Mouse (Mus musculus) forebrain, postnatal 0 days (tissue): ENCODE measurements around the gene Rrp1. TPM values are rescaled to one million over a fixed set of nuclear protein-coding genes. Genes with fewer than 3 reads are reported as not detected.
A peak's percentile ranks its signal among the peaks of the same experiment; 100 is the strongest.

Experiments used
- ATAC-seq: fragments of 200-750 bp; cut with Nextera tagmentation; 2 replicates; pipeline ENCODE4 v1.8.0; 2017; ENCODE audit warnings: mild to moderate bottlenecking, moderate library complexity
- DNase-seq: peaks from one replicate; pipeline ENCODE4 v3.0.0-alpha.2; 2015
- H3K27ac ChIP-seq: fragments of 300-500 bp; sonication (generic); 2 replicates; pipeline ENCODE4 v1.5.1; 2014; ENCODE audit warnings: low read depth, mild to moderate bottlenecking, antibody characterized with exemption, low read length, moderate library complexity, mixed read lengths
- H3K27me3 ChIP-seq: fragments of 300-500 bp; sonication (generic); 2 replicates; pipeline ENCODE4 v1.6.1; 2014; ENCODE audit warnings: mild to moderate bottlenecking, low read length, mixed read lengths; ENCODE audit not compliant: insufficient read depth
- H3K36me3 ChIP-seq: fragments of 300-500 bp; sonication (generic); 2 replicates; pipeline ENCODE4 v1.6.1; 2014; ENCODE audit warnings: mild to moderate bottlenecking, moderate library complexity; ENCODE audit not compliant: insufficient read depth
- H3K4me1 ChIP-seq: fragments of 300-500 bp; sonication (generic); 2 replicates; pipeline ENCODE4 v1.6.1; 2014; ENCODE audit warnings: antibody characterized with exemption; ENCODE audit not compliant: insufficient read depth
- H3K4me2 ChIP-seq: fragments of 300-500 bp; sonication (generic); 2 replicates; pipeline ENCODE4 v1.6.1; 2014; ENCODE audit warnings: low read depth, mild to moderate bottlenecking, moderate library complexity
- H3K4me3 ChIP-seq: fragments of 300-500 bp; sonication (generic); 2 replicates; pipeline ENCODE4 v1.5.1; 2014; ENCODE audit warnings: low read depth, low read length, mixed read lengths
- H3K9ac ChIP-seq: fragments of 300-500 bp; sonication (generic); 2 replicates; pipeline ENCODE4 v1.6.1; 2014; ENCODE audit warnings: mild to moderate bottlenecking
- H3K9me3 ChIP-seq: fragments of 300-500 bp; sonication (generic); 2 replicates; pipeline ENCODE4 v1.6.1; 2016; ENCODE audit warnings: low read length
- CTCF ChIP-seq: sonication (generic); IDR thresholded peaks from 2 replicates; pipeline ENCODE4 v1.5.1; 2016; ENCODE audit warnings: antibody characterized with exemption, control low read depth, low read depth
- WGBS: fragments of 180-500 bp; shearing (Covaris S2); extraction: QIAGEN DNeasy Blood & Tissue Kit; methylation state at CpG from one replicate; pipeline ENCODE4 v1.1.7; 2014; 5-methylcytosine and 5-hydroxymethylcytosine counted together
- microRNA-seq, 2 experiments: library from miRNA; unstranded; fragments of <30 nt; microRNA quantifications; one replicate each; pipeline ENCODE4; 2016
- polyA plus RNA-seq: library from polyadenylated mRNA; unstranded; fragments of >200 nt; fragmentation: Nextera tagmentation; extraction: Ambion mirVana; gene quantifications from 2 replicates; pipeline ENCODE4 v1.2.1, GENCODE M21; 2015
- total RNA-seq: library from RNA; depleted of rRNA; stranded (reverse); fragments of >200 nt; gene quantifications from 2 replicates; pipeline ENCODE4 v1.2.3, GENCODE M21; 2014; rRNA removed

The Rrp1 gene
- total and polyA plus RNA-seq, 2 experiments from 2014 or later: 256 to 455 TPM

DNA sequence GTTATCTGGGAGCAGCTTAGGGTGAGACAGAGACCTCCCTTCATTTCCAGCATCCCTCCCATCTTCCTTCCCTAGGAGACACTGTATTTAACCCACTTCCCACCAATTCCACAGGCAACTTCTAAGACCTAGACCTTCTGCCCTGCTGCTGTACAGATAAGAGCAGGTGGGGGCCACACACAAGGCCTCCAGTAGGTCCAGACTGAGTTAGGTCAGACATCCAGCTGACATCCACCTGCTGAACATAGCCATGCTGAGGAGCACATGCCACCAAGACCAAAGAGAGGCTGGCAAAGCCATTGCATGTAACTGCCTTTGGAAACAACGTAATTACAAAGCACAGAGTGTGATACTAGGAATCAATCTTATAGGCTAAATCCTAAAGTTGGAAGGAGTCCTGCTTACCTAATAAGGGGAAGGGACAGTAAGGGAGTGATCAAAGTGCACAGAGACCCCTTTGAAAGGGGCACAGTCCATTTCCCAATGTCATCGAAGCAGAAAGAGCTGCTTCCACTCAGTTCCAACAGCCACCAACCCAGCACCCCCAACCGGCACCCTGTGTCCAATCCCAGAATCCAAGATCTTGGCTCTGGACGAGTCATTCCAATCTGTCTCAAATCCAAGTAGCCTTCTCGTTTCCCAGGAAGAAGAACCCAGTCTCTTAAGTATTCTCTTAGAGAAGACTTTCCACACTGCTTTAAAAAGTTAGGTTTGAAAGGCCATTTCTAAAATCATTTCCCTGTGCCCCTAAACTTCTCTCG, 61.9 kb downstream of the Rrp1 start:
- Histone ChIP-seq H3K4me1 (peaks cover 9% of the 10 kb centered on the region; the same call in 1 of the 2 replicates), H3K9me3 (no peaks in the 10 kb centered on the region), H3K4me2 (peak overlapping the region; percentile 85), H3K27ac (no peak overlapping the region), H3K36me3 (no peaks in the 10 kb centered on the region), H3K4me3 (peak overlapping the region; percentile 87), H3K9ac (peak overlapping the region; percentile 97), H3K27me3 (no peaks in the 10 kb centered on the region)
- WGBS: 15% methylated on average over 6 of the region's 6 CpGs
- ATAC-seq: no peak
- no peak for DNase-seq
- no peak for TF ChIP-seq CTCF

Small RNA genes within 50 kb of the gene (microRNA-seq; reads per million reads assigned to microRNA genes)
- 0 reads per million in 2 experiments for gene Mir6410
- 1.2 to 1.5 reads per million in 2 experiments for gene Mir6907
- gene Mir6908: 0.49 to 0.77 reads per million in 2 experiments

Other genes with a start within 250 kb of the Rrp1 start
- gene D10Jhu81e, start 243.3 kb downstream of the Rrp1 start, total RNA-seq: 76.7 and 85.2 TPM in 2 replicates
- 21.2 and 24.4 TPM in 2 replicates for gene D10Jhu81e, start 243.3 kb downstream of the Rrp1 start, polyA plus RNA-seq
- 27.2 and 30.0 TPM in 2 replicates for gene Pwp2, start 227.9 kb downstream of the Rrp1 start, total RNA-seq
- gene Pwp2, start 227.9 kb downstream of the Rrp1 start, polyA plus RNA-seq: 15.0 and 16.4 TPM in 2 replicates
- gene Trappc10, start 168.4 kb downstream of the Rrp1 start, total RNA-seq: 92.0 and 95.2 TPM in 2 replicates
- 28.9 and 31.6 TPM in 2 replicates for gene Trappc10, start 168.4 kb downstream of the Rrp1 start, polyA plus RNA-seq
- 72.9 and 94.9 TPM in 2 replicates for gene Agpat3, start 60.6 kb downstream of the Rrp1 start, total RNA-seq
- 72.4 and 101 TPM in 2 replicates for gene Agpat3, start 60.6 kb downstream of the Rrp1 start, polyA plus RNA-seq
- gene Cstb, start 12.6 kb upstream of the Rrp1 start, total RNA-seq: 55.2 and 59.0 TPM in 2 replicates
- gene Cstb, start 12.6 kb upstream of the Rrp1 start, polyA plus RNA-seq: 147 and 190 TPM in 2 replicates
- gene Pdxk, start 51.9 kb upstream of the Rrp1 start, total RNA-seq: 30.5 and 43.6 TPM in 2 replicates
- gene Pdxk, start 51.9 kb upstream of the Rrp1 start, polyA plus RNA-seq: 20.0 and 30.7 TPM in 2 replicates
- 0.71 TPM in 1 of 2 replicates, not detected in the other for gene Olfr1358, start 104.4 kb upstream of the Rrp1 start, total RNA-seq
- not detected in 2 replicates for gene Olfr1358, start 104.4 kb upstream of the Rrp1 start, polyA plus RNA-seq
- 37.0 and 57.4 TPM in 2 replicates for gene Ilvbl, start 161.3 kb upstream of the Rrp1 start, total RNA-seq
- gene Ilvbl, start 161.3 kb upstream of the Rrp1 start, polyA plus RNA-seq: 46.5 and 58.8 TPM in 2 replicates
- 5.5 and 9.0 TPM in 2 replicates for gene Syde1, start 178.9 kb upstream of the Rrp1 start, total RNA-seq
- gene Syde1, start 178.9 kb upstream of the Rrp1 start, polyA plus RNA-seq: 2.7 and 2.8 TPM in 2 replicates
- not detected in 2 replicates for gene Olfr1357, start 205.0 kb upstream of the Rrp1 start, total RNA-seq
- gene Olfr1357, start 205.0 kb upstream of the Rrp1 start, polyA plus RNA-seq: not detected in 2 replicates